In the genomic region with DNA sequence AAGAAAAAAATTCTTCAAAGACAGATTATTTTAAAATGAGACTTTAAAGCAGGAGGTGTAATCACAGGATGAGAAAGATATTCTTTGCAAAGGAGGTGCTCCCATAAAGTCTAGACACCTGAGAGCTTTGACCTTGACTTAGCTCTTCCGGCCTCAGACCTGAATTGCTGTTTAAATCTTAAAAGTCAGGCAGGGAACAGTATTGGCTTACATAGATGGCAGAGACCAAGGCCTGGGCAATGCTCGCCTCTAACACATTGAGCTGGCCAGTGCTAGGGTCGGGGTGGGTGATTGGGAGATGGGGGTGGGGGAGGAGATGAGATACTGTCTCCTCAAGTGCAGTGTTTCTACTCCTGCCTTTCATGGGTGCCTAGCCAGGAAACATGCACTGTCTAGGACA, we compare ENCODE assay signal across 26 mouse cellular contexts. TPM values are rescaled to one million over a fixed set of nuclear protein-coding genes. Genes with fewer than 3 reads are reported as not detected.
"Had no signal": no experiment of that assay in that cellular context is flagged by ENCODE, and none has a peak within 500 bp of the region (broad histone marks: within the 10 kb centered on the region; RNA-seq: fewer than 3 reads in every experiment).

No protein-coding gene starts in this region.

- H3K9me3 ChIP-seq: heart, embryonic 10.5 days; heart, embryonic 12.5 days; hindbrain, embryonic 10.5 days; hindbrain, embryonic 12.5 days; limb, embryonic 10.5 days; limb, embryonic 12.5 days; liver, embryonic 13.5 days; liver, embryonic 15.5 days had no signal

- DNase-seq: gastrocnemius, adult 2 months; gastrocnemius, postnatal 10 days; gastrocnemius, postnatal 25 days; heart, adult 18-20 months; heart, postnatal 10 days; heart, postnatal 4 days; kidney, adult 8-10 months; kidney, postnatal 10 days; kidney, postnatal 4 days; liver; liver, embryonic 13.5 days; liver, postnatal 0 days had no signal

- H3K27me3 ChIP-seq: heart, embryonic 12.5 days; hindbrain, embryonic 12.5 days; limb, embryonic 12.5 days; liver, embryonic 13.5 days; liver, embryonic 15.5 days had no signal

- H3K4me1 ChIP-seq: heart, embryonic 10.5 days; hindbrain, embryonic 10.5 days; hindbrain, embryonic 12.5 days; limb, embryonic 10.5 days; limb, embryonic 12.5 days; liver, embryonic 13.5 days; liver, embryonic 15.5 days had no signal

- ATAC-seq: hindbrain, embryonic 16.5 days; inflammation-experienced regulatory T-cells, adult 6 months; intestine, embryonic 16.5 days; liver, postnatal 0 days had no signal

- H3K36me3 ChIP-seq: heart, embryonic 10.5 days; heart, embryonic 12.5 days; hindbrain, embryonic 10.5 days; hindbrain, embryonic 12.5 days; limb, embryonic 10.5 days; limb, embryonic 12.5 days; liver, embryonic 13.5 days; liver, embryonic 15.5 days had no signal

- H3K27ac ChIP-seq: gastrocnemius, adult 2 months; heart, embryonic 10.5 days; hindbrain, embryonic 10.5 days; hindbrain, embryonic 12.5 days; hindbrain, embryonic 14.5 days; layer of hippocampus, adult 2 months; left cerebral cortex, adult 2 months; limb, embryonic 10.5 days; limb, embryonic 12.5 days; liver, embryonic 13.5 days; liver, embryonic 15.5 days had no signal

- H3K9ac ChIP-seq: heart, embryonic 12.5 days; hindbrain, embryonic 12.5 days; hindbrain, embryonic 14.5 days; limb, embryonic 12.5 days; liver, embryonic 13.5 days; liver, embryonic 15.5 days; liver, postnatal 0 days had no signal

- H3K4me2 ChIP-seq: heart, embryonic 12.5 days; hindbrain, embryonic 12.5 days; hindbrain, embryonic 14.5 days; limb, embryonic 12.5 days; liver, embryonic 11.5 days; liver, embryonic 13.5 days; liver, embryonic 15.5 days had no signal

- H3K4me3 ChIP-seq: gastrocnemius, adult 2 months; heart, embryonic 10.5 days; heart, embryonic 12.5 days; hindbrain, embryonic 10.5 days; hindbrain, embryonic 12.5 days; layer of hippocampus, adult 2 months; left cerebral cortex, adult 2 months; limb, embryonic 10.5 days; limb, embryonic 12.5 days; liver, embryonic 13.5 days; liver, embryonic 15.5 days had no signal

RNA-seq across cellular contexts. Expression of a gene that starts 22.0 kb away (rescaled TPM):
- polyA plus RNA-seq: inflammation-experienced regulatory T-cells, adult 6 months had no signal
